Mouse (Mus musculus) heart, adult 2 months (tissue): ENCODE data around the gene Olfr1209. TPM values are rescaled to one million over a fixed set of nuclear protein-coding genes. Genes with fewer than 3 reads are reported as not detected.

Experiments used
- DNase-seq, 2 experiments: peaks; one replicate each; pipeline ENCODE4 v3.0.0; 2021
- H3K27ac ChIP-seq: fragments of 200-600 bp; 2 replicates; pipeline ENCODE4 v1.8.1; 2022
- H3K27me3 ChIP-seq: fragments of 200-500 bp; 2 replicates; pipeline ENCODE4 v1.6.1; 2012; ENCODE audit warnings: mild to moderate bottlenecking, low read length, inconsistent platforms, mixed read lengths; ENCODE audit not compliant: control insufficient read depth, insufficient read depth
- H3K36me3 ChIP-seq: fragments of 200-500 bp; 2 replicates; pipeline ENCODE4 v1.6.1; 2012; ENCODE audit warnings: low read length, inconsistent platforms; ENCODE audit not compliant: control insufficient read depth, insufficient read depth
- H3K4me1 ChIP-seq: fragments of 200-500 bp; 2 replicates; pipeline ENCODE4 v1.6.1; 2011; ENCODE audit warnings: low read length; ENCODE audit not compliant: control insufficient read depth, insufficient read depth
- H3K4me3 ChIP-seq: fragments of 200-600 bp; 2 replicates; pipeline ENCODE4 v1.8.1; 2022
- H3K79me2 ChIP-seq: fragments of 200-500 bp; replicated peaks from 2 replicates; pipeline ENCODE4 v1.6.1; 2012; ENCODE audit warnings: mild to moderate bottlenecking, inconsistent platforms, low read length, moderate library complexity, mixed read lengths; ENCODE audit not compliant: control insufficient read depth, insufficient read depth
- H3K9ac ChIP-seq: fragments of 200-500 bp; 2 replicates; pipeline ENCODE4 v1.6.1; 2012; ENCODE audit warnings: low read depth, mild to moderate bottlenecking, control low read depth, inconsistent platforms, low read length, mixed read lengths
- CTCF ChIP-seq: fragments of 200-600 bp; IDR thresholded peaks from 2 replicates; pipeline ENCODE4 v1.8.1; 2022; ENCODE audit warnings: antibody characterized with exemption, mild to moderate bottlenecking, moderate library complexity
- EP300 ChIP-seq: fragments of 200-500 bp; IDR thresholded peaks from 2 replicates; pipeline ENCODE4 v1.6.1; 2011; ENCODE audit warnings: low read depth, low read length, control low read depth; ENCODE audit not compliant: insufficient read depth
- POLR2A ChIP-seq: fragments of 200-500 bp; IDR thresholded peaks from 2 replicates; pipeline ENCODE4 v1.6.1; 2011; ENCODE audit warnings: mild to moderate bottlenecking, low read depth, low read length, control low read depth; ENCODE audit not compliant: insufficient read depth
- WGBS: fragments of 180-500 bp; shearing (Covaris S2); methylation state at CpG from one replicate; pipeline ENCODE4 v1.1.7; 2018; 5-methylcytosine and 5-hydroxymethylcytosine counted together
- intact Hi-C: fragments of 180-260 bp; cut with DNase I; formaldehyde crosslinking; loops from one replicate; pipeline ENCODE4 v1.15.1; 2025
- long read RNA-seq: library from polyadenylated mRNA; stranded (forward); transcript quantifications from one replicate; pipeline ENCODE4 v2.0.0, GENCODE M21; 2021
- polyA plus RNA-seq: library from polyadenylated mRNA; depleted of rRNA; stranded (reverse); fragments of >200 nt; gene quantifications from 2 replicates; pipeline ENCODE4 v1.2.3, GENCODE M21; 2012; rRNA removed
- total RNA-seq, 2 experiments: library from RNA; stranded (reverse); gene quantifications; 2 replicates each; pipeline ENCODE4 v1.2.3; 2021

Gene Olfr1209
- total RNA-seq (not detected), polyA plus RNA-seq (not detected in 2 replicates)
- long read RNA-seq: 0 reads

DNA sequence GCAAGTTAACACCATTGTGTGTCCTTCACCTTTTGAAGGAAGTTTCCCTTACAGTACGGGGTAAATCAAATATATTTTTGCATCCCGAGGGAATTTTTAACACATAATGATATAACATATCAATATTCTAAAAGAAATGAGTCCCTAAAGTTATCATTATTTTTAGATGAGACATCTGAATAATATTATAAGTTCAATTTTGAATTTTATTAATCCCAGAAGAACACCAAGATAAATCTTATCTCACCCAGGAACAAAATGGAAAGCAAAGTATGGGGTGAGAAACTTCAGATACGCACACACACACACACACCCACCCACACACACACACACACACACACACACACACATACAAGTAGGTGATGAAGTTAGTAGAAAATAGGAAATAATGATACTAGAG, at the start of gene Olfr1209:
Olfr1209 (minus strand) TSS at position 101 of the 400 bp plus-strand sequence.
- Histone ChIP-seq H3K9ac (no peak within 1 kb of the TSS), H3K4me3 (no peak within 1 kb of the TSS), H3K36me3 (no peaks in the 10 kb centered on the region), H3K79me2 (no peaks in the 10 kb centered on the region), H3K27me3 (no peaks in the 10 kb centered on the region), H3K4me1 (no peaks in the 10 kb centered on the region), H3K27ac (no peak within 1 kb of the TSS)
- 72% methylated on average over 3 of the region's 3 CpGs for WGBS
- DNase-seq: no peak
- TF ChIP-seq EP300 (no peak), CTCF (no peak), POLR2A (no peak)
- intact Hi-C loops: no loop called here

DNA sequence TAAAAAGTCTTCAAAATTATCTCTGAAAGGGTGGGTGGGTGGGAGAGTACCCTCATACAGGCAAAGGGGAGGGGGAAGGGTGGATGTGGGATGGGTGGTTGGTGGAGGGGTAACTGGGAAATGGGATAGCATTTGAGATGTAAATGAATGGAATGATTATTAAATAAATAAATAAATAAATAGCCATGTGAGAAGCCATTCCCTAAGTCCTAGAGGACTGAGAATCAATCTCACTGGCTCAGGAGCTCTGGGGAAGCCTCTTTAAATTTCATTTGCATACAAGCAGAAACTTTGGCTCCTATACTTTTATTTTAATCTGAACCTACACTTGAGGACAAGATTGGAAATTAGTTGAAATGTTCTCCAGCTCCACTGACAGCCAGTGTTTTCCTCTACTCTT, 38.7 kb upstream of the Olfr1209 start, which contains the start of gene Olfr1212:
Olfr1212 (plus strand) TSS at position 301 of the 400 bp plus-strand sequence.
- H3K9ac ChIP-seq: no peak within 1 kb of the TSS
- no peaks in the 10 kb centered on the region for H3K79me2 ChIP-seq
- TF ChIP-seq CTCF (no peak), POLR2A (no peak), EP300 (no peak)
- no peak within 1 kb of the TSS for H3K4me3 ChIP-seq
- H3K27ac ChIP-seq: no peak within 1 kb of the TSS
- no peaks in the 10 kb centered on the region for H3K27me3 ChIP-seq
- no peaks in the 10 kb centered on the region for H3K36me3 ChIP-seq
- H3K4me1 ChIP-seq: no peaks in the 10 kb centered on the region
- no peak for DNase-seq
- intact Hi-C loops: no loop called here

DNA sequence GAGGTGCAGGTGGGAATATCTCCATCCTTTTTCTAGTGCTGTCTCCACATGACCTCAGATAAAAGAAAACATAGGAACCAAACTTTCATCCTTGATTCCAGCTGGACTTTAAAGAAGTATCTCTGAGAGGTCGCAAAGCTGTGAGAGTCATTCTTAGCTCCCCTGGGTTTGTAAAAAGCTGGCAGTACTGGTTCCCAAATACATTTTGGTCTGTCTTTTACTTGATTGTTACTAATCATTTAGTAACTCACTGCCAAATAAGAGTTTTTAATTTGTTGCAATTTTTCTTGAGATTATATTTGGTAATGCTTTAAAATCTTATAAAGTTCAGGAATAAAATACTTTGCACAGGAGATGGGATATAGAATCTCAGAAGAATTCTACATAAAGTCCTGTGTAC, 23.1 kb upstream of the Olfr1209 start, which contains the start of gene Olfr1211:
Olfr1211 (minus strand) TSS at position 101 of the 400 bp plus-strand sequence.
- intact Hi-C loops: no loop called here
- TF ChIP-seq CTCF (no peak), POLR2A (no peak), EP300 (no peak)
- Histone ChIP-seq H3K27me3 (no peaks in the 10 kb centered on the region), H3K79me2 (no peaks in the 10 kb centered on the region), H3K27ac (no peak within 1 kb of the TSS), H3K4me1 (no peaks in the 10 kb centered on the region), H3K36me3 (no peaks in the 10 kb centered on the region), H3K9ac (no peak within 1 kb of the TSS), H3K4me3 (no peak within 1 kb of the TSS)
- 74% methylated on average over 1 of the region's 1 CpGs for WGBS
- no peak for DNase-seq

- Histone ChIP-seq H3K9ac (no peak within 1 kb of the TSS), H3K4me1 (no peaks in the 10 kb centered on the region), H3K27me3 (no peaks in the 10 kb centered on the region), H3K79me2 (no peaks in the 10 kb centered on the region), H3K27ac (no peak within 1 kb of the TSS), H3K36me3 (no peaks in the 10 kb centered on the region), H3K4me3 (no peak within 1 kb of the TSS)
- TF ChIP-seq POLR2A: no peak
- TF ChIP-seq CTCF: no peak
- TF ChIP-seq EP300: no peak
- intact Hi-C loops: no loop called here
- no peak for DNase-seq
Measured at GRCm38 (mm10) chr2:88902211-88902610, 12.7 kb downstream of the Olfr1209 start, which contains the start of gene Olfr1208. Olfr1208 (minus strand) TSS chr2:88902311.

DNA sequence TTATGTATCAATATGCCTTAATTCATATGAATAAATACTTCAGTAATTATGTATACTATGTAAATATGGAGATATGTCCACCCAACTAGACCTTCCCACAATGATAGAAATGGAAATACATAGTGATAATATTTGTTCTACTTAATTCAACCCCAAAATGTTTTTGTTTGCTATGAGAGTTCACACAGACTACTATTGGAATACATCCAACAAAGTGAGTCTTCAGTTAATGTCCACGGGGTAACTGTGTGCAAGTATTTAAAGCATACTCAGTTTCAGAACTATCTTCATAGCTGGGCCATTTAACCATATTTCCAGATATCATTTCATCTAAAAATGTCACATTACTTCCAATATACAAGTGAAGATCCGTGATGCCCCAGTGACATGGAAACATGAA, 52.0 kb downstream of the Olfr1209 start, which contains the start of gene Olfr1206:
Olfr1206 (plus strand) TSS at position 301 of the 400 bp plus-strand sequence.
- Histone ChIP-seq H3K36me3 (no peaks in the 10 kb centered on the region), H3K79me2 (no peaks in the 10 kb centered on the region), H3K4me1 (no peaks in the 10 kb centered on the region), H3K27ac (no peak within 1 kb of the TSS), H3K4me3 (no peak within 1 kb of the TSS), H3K9ac (no peak within 1 kb of the TSS), H3K27me3 (no peaks in the 10 kb centered on the region)
- TF ChIP-seq POLR2A (no peak), CTCF (no peak), EP300 (no peak)
- 70% methylated on average over 2 of the region's 2 CpGs for WGBS
- no peak for DNase-seq
- intact Hi-C loops: no loop called here

Other genes with a start within 250 kb of the Olfr1209 start
- gene Olfr1193, start 239.5 kb downstream of the Olfr1209 start, total RNA-seq: not detected
- gene Olfr1193, start 239.5 kb downstream of the Olfr1209 start, polyA plus RNA-seq: not detected in 2 replicates
- gene Olfr1195, start 226.0 kb downstream of the Olfr1209 start, total RNA-seq: not detected
- not detected in 2 replicates for gene Olfr1195, start 226.0 kb downstream of the Olfr1209 start, polyA plus RNA-seq
- gene Olfr1196, start 210.6 kb downstream of the Olfr1209 start, total RNA-seq: not detected
- not detected in 2 replicates for gene Olfr1196, start 210.6 kb downstream of the Olfr1209 start, polyA plus RNA-seq
- not detected for gene Olfr1197, start 182.8 kb downstream of the Olfr1209 start, total RNA-seq
- not detected in 2 replicates for gene Olfr1197, start 182.8 kb downstream of the Olfr1209 start, polyA plus RNA-seq
- gene Olfr1198, start 163.8 kb downstream of the Olfr1209 start, total RNA-seq: not detected
- not detected in 2 replicates for gene Olfr1198, start 163.8 kb downstream of the Olfr1209 start, polyA plus RNA-seq
- not detected for gene Olfr1199, start 154.7 kb downstream of the Olfr1209 start, total RNA-seq
- gene Olfr1199, start 154.7 kb downstream of the Olfr1209 start, polyA plus RNA-seq: not detected in 2 replicates
- not detected for gene Olfr1200, start 144.7 kb downstream of the Olfr1209 start, total RNA-seq
- gene Olfr1200, start 144.7 kb downstream of the Olfr1209 start, polyA plus RNA-seq: not detected in 2 replicates
- gene Olfr1201, start 122.1 kb downstream of the Olfr1209 start, total RNA-seq: not detected
- gene Olfr1201, start 122.1 kb downstream of the Olfr1209 start, polyA plus RNA-seq: not detected in 2 replicates
- under 1 TPM in 1 of 2 experiments, not detected in 1; 0.07 TPM for gene Olfr1202, start 100.7 kb downstream of the Olfr1209 start, total RNA-seq
- gene Olfr1202, start 100.7 kb downstream of the Olfr1209 start, polyA plus RNA-seq: not detected in 2 replicates
- gene Olfr1205, start 85.4 kb downstream of the Olfr1209 start, total RNA-seq: not detected
- gene Olfr1205, start 85.4 kb downstream of the Olfr1209 start, polyA plus RNA-seq: not detected in 2 replicates
- not detected for gene Olfr1204, start 65.9 kb downstream of the Olfr1209 start, total RNA-seq
- not detected in 2 replicates for gene Olfr1204, start 65.9 kb downstream of the Olfr1209 start, polyA plus RNA-seq
- gene Olfr1206, start 51.9 kb downstream of the Olfr1209 start, total RNA-seq: not detected
- not detected in 2 replicates for gene Olfr1206, start 51.9 kb downstream of the Olfr1209 start, polyA plus RNA-seq
- gene Olfr1208, start 12.8 kb downstream of the Olfr1209 start, total RNA-seq: not detected
- not detected in 2 replicates for gene Olfr1208, start 12.8 kb downstream of the Olfr1209 start, polyA plus RNA-seq
- gene Olfr1211, start 23.0 kb upstream of the Olfr1209 start, total RNA-seq: not detected
- gene Olfr1211, start 23.0 kb upstream of the Olfr1209 start, polyA plus RNA-seq: not detected in 2 replicates
- not detected for gene Olfr1212, start 38.8 kb upstream of the Olfr1209 start, total RNA-seq
- gene Olfr1212, start 38.8 kb upstream of the Olfr1209 start, polyA plus RNA-seq: not detected in 2 replicates
- not detected for gene Gm13762, start 65.1 kb upstream of the Olfr1209 start, total RNA-seq
- not detected in 2 replicates for gene Gm13762, start 65.1 kb upstream of the Olfr1209 start, polyA plus RNA-seq
- gene Olfr1214, start 77.5 kb upstream of the Olfr1209 start, total RNA-seq: not detected
- not detected in 2 replicates for gene Olfr1214, start 77.5 kb upstream of the Olfr1209 start, polyA plus RNA-seq
- gene Olfr1215, start 91.8 kb upstream of the Olfr1209 start, total RNA-seq: not detected
- gene Olfr1215, start 91.8 kb upstream of the Olfr1209 start, polyA plus RNA-seq: not detected in 2 replicates
- not detected for gene Olfr1216, start 103.2 kb upstream of the Olfr1209 start, total RNA-seq
- gene Olfr1216, start 103.2 kb upstream of the Olfr1209 start, polyA plus RNA-seq: not detected in 2 replicates
- not detected for gene Olfr1217, start 116.9 kb upstream of the Olfr1209 start, total RNA-seq
- gene Olfr1217, start 116.9 kb upstream of the Olfr1209 start, polyA plus RNA-seq: not detected in 2 replicates
- not detected for gene Olfr1218, start 146.0 kb upstream of the Olfr1209 start, total RNA-seq
- gene Olfr1218, start 146.0 kb upstream of the Olfr1209 start, polyA plus RNA-seq: not detected in 2 replicates
- not detected for gene Olfr1219, start 168.4 kb upstream of the Olfr1209 start, total RNA-seq
- gene Olfr1219, start 168.4 kb upstream of the Olfr1209 start, polyA plus RNA-seq: not detected in 2 replicates
- not detected for gene Olfr1220, start 191.7 kb upstream of the Olfr1209 start, total RNA-seq
- gene Olfr1220, start 191.7 kb upstream of the Olfr1209 start, polyA plus RNA-seq: not detected in 2 replicates
- gene Olfr1221, start 202.1 kb upstream of the Olfr1209 start, total RNA-seq: not detected
- not detected in 2 replicates for gene Olfr1221, start 202.1 kb upstream of the Olfr1209 start, polyA plus RNA-seq
- not detected for gene Olfr1222, start 217.9 kb upstream of the Olfr1209 start, total RNA-seq
- gene Olfr1222, start 217.9 kb upstream of the Olfr1209 start, polyA plus RNA-seq: not detected in 2 replicates
- gene Olfr1223, start 236.4 kb upstream of the Olfr1209 start, total RNA-seq: not detected
- not detected in 2 replicates for gene Olfr1223, start 236.4 kb upstream of the Olfr1209 start, polyA plus RNA-seq
- gene Olfr1224-ps1, start 248.9 kb upstream of the Olfr1209 start, total RNA-seq: not detected
- not detected in 2 replicates for gene Olfr1224-ps1, start 248.9 kb upstream of the Olfr1209 start, polyA plus RNA-seq